Mouse (Mus musculus) cerebellum, adult 2 months (tissue): ENCODE measurements at regions not wholly inside any gene's neighbourhood (a gene's known extent, or its start where the extent isn't known, plus 50 kb on each side); places are given as distances from the start of the nearest gene placed in this dataset.

ENCODE experiments used
- DNase-seq, 2 experiments: peaks; one replicate each; pipeline ENCODE4 v3.0.0; 2021
- H3K27ac ChIP-seq: fragments of 200-500 bp; 2 replicates; pipeline ENCODE4 v1.5.1; 2012; ENCODE audit warnings: low read length, control low read depth, inconsistent platforms; ENCODE audit not compliant: insufficient read depth
- H3K27me3 ChIP-seq: fragments of 200-500 bp; 2 replicates; pipeline ENCODE4 v1.6.1; 2012; ENCODE audit warnings: inconsistent platforms, mild to moderate bottlenecking, low read length, moderate library complexity; ENCODE audit not compliant: control insufficient read depth, insufficient read depth
- H3K4me1 ChIP-seq: fragments of 200-500 bp; 2 replicates; pipeline ENCODE4 v1.6.1; 2011; ENCODE audit warnings: low read length; ENCODE audit not compliant: control insufficient read depth, insufficient read depth
- H3K4me3 ChIP-seq: fragments of 200-500 bp; replicated peaks from 2 replicates; pipeline ENCODE3; 2011; ENCODE audit warnings: mild to moderate bottlenecking, low read depth, low read length, control low read depth; ENCODE audit not compliant: insufficient read depth
- CTCF ChIP-seq: fragments of 200-500 bp; IDR thresholded peaks from 2 replicates; pipeline ENCODE4 v1.5.1; 2011; ENCODE audit warnings: low read depth, mild to moderate bottlenecking, control low read depth, low read length, moderate library complexity, borderline replicate concordance; ENCODE audit not compliant: insufficient read depth
- POLR2A ChIP-seq: fragments of 200-500 bp; IDR thresholded peaks from 2 replicates; pipeline ENCODE4 v1.6.1; 2011; ENCODE audit warnings: low read length, control low read depth, borderline replicate concordance; ENCODE audit not compliant: insufficient read depth
- WGBS: fragments of 180-500 bp; shearing (Covaris S2); methylation state at CpG from one replicate; pipeline ENCODE4 v1.1.7; 2018; 5-methylcytosine and 5-hydroxymethylcytosine counted together

DNA sequence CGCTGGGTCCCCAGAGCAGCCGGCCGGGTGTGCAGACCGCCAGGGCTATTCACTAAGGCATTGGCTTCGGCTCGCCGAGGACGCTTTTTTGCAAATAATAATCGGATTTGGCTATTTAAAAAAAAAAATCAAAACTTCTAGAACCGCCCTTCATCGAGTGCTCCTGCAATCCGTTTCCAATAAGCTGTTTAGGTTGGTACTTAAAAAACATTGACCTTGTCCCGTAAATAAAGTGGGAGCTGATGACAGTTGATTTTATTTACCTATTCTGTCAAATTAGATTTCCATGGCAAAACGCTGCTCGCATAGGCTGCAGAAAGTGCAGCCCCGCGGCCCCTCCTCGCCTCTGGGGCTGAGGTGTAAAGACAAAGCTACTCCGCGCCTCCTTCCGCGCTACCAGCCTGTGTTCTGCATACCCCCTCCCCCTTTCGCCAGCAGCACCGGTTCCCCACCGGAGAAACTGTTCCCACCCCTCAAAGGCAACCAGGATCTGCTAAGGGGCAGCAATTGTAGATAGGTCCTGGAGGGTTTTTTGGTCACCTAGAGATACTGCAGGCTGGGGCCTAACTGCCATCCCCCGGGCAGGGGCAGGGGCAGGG, 78.0 kb upstream of the Tbca start:
- no peak for DNase-seq
- WGBS = 3% methylated on average over 26 of the region's 26 CpGs
- Histone ChIP-seq H3K4me1 (no peaks in the 10 kb centered on the region; the same call in 1 of the 2 replicates), H3K27ac (no peak overlapping the region), H3K4me3 (no peak overlapping the region), H3K27me3 (peaks cover 14% of the 10 kb centered on the region; the same call in 1 of the 2 replicates)
- TF ChIP-seq POLR2A (no peak), CTCF (no peak)

DNA sequence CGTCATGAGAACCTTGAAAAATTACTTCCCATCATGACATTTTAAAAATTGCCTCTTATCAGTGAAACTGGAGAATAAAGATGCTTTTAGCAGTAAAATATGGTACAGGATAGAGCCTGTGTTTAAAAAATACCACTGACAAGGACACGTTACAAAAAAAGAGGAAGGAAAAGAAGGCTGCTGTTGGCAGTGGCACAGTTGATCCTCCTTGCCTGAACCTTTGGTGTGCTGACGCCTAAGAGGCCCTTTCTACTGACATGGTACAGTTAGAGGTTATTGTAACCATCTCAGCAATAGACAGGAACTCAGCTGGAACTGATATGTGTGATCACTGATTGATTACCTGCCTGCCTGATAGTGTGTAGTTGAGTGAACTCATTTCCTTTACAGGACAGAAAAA, 75.3 kb upstream of the Tbca start:
- peaks cover 7% of the 10 kb centered on the region; the same call in 1 of the 2 replicates for H3K27me3 ChIP-seq
- no peak for TF ChIP-seq CTCF
- TF ChIP-seq POLR2A = no peak
- WGBS = 57% methylated on average over 3 of the region's 3 CpGs

DNA sequence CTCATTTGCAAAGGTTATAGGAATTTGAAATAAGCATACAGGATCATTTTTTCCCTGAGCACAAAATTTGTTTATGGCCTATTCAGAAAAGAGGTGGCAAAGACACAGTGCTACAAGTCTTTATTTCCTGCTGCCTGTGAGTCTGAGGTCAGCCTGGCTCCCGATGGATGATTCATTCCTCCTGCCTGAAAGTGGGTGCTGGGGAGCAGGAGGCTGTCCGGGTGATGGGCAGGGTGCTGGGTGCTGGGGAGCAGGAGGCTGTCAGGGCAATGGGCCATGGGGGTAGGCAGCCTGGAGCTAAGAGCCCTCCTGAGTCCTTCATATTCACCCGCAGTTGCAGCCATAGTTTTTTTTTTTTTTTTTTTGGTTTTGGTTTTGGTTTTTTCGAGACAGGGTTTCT, 67.1 kb upstream of the Tbca start:
- DNase-seq = no peak
- no peaks in the 10 kb centered on the region for H3K4me1 ChIP-seq
- TF ChIP-seq CTCF = no peak
- no peak overlapping the region for H3K4me3 ChIP-seq
- WGBS = 68% methylated on average over 4 of the region's 4 CpGs
- no peaks in the 10 kb centered on the region; the same call in 1 of the 2 replicates for H3K27me3 ChIP-seq
- H3K27ac ChIP-seq = no peak overlapping the region

More for the DNA sequence above, 75.3 kb upstream of the Tbca start:
- no peak overlapping the region for H3K4me3 ChIP-seq
- no peak overlapping the region for H3K27ac ChIP-seq
- H3K4me1 ChIP-seq = no peaks in the 10 kb centered on the region; the same call in 1 of the 2 replicates
- no peak for DNase-seq
